Mouse (Mus musculus): ENCODE measurements around the gene Kars.
A peak's percentile ranks its signal among the peaks of the same experiment; 100 is the strongest.

Kars gene

GRCm38 (mm10) chr8:112010997-112011815 is at the start of gene Kars, which contains the start of gene Terf2ip:
Kars (minus strand) TSS chr8:112011323.
Terf2ip (plus strand) TSS chr8:112011398.
- peak; percentile 92 for DNase-seq

DNA sequence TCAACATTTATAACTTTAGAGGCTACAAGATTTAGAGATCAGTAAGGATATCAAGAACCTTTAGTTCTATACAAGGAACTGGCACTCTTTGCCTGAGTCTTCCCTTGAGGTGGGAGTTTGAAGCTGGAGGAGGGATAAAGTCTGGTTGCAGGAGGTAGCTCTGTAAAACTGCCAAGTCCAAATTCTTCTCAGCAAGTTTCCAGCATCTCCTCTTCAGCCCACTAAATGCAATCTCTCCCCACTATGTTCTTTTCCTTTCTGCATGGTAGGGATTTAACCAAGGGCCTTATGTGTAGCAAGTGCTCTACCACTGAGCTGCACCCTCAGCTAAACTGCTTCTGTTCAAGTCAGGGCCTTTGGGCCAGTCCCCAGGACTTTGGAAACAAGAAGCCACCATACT is 43.3 kb upstream of the Kars start:
- DNase-seq: no peak

- DNase-seq: no peak
Measured at GRCm38 (mm10) chr8:112051537-112051936, 40.4 kb upstream of the Kars start.

- no peak for DNase-seq
Measured at GRCm38 (mm10) chr8:112049984-112050383, 38.9 kb upstream of the Kars start.

- no peak for DNase-seq
Measured at GRCm38 (mm10) chr8:112048293-112048692, 37.2 kb upstream of the Kars start.

GRCm38 (mm10) chr8:112045896-112046295 is 34.8 kb upstream of the Kars start:
- DNase-seq: peak; percentile 81

DNA sequence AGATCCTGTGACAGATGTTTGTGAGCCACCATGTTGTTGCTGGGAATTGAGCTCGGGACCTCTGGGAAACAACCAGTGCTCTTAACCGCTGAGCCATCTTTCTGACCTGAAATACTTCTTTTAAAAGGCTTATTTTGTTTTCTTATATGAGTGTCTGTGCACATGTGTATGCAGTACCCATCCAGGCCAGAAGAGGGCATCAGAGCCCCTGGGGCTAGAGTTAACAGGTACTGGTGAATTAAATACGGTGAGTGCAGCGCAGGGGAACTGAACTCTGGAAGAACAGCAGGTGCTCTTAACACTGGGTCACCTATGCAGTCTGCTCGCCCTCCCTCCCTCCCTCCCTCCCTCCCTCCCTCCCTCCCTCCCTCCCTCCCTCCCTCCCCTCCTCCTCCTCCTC is 34.1 kb upstream of the Kars start:
- DNase-seq: no peak

DNA sequence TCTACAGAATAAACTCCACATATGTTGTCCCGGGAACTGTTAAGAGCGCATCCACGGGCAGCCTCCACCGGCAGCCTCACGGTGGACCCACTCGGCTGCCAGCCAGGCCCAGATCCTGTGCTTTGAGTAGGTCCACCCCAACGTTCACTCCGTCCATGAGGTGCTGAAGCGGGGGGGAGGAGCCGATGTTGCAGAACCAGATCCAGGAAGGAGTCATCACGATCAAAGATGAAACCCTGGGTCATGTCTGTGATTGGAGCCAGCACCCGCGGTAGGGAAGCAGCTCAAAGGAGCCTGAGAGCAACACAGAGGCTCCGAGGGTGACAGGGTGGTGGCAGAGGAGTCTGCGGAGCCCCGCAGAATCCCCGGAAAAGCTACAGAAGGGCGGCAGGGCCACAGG is 26.4 kb upstream of the Kars start:
- no peak for DNase-seq

- DNase-seq: peak; percentile 31
Measured at GRCm38 (mm10) chr8:112034603-112035002, 23.5 kb upstream of the Kars start.

- no peak for DNase-seq
Measured at GRCm38 (mm10) chr8:112033071-112033470, 21.9 kb upstream of the Kars start.

GRCm38 (mm10) chr8:112030663-112031062 is 19.5 kb upstream of the Kars start:
- no peak for DNase-seq

DNA sequence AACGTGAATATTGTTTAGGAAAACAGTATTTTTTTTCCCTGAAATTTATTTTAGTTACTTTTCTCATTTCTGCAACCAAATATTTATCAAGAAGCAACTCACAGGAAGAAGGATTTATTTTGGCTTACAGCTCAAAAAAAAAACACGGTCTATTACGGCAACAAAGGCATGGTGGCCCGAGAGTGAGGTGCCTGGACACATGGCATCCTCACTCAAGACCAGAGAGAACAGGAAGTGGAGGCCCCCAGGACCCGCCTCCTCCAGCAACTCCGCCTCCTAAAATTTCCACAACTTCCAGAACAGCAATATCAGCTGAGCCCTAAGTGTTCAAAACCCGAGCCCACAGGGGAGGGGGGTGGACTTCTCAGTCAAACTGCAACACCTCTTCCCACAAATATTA is 18.3 kb upstream of the Kars start:
- DNase-seq: no peak

DNA sequence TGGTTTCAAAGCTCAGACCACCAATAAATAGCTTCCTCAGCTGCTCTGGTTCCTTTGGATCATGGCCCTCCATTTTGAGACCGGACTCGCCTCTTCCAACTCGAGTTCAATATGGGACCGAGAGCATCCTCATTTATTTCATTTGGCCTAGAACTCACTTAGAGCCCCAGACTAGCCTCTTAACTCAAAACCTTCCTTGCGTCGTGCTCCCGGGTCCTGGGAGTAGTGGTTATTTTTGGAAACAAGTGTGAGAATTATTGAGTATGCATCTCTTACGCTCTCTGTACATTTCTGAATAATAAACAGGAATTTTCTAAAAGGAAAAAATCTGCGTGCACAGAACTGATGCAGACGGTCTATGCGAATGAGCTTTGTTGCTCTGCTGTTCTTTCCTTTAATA is 3.8 kb upstream of the Kars start, which contains the start of gene Gm6793:
TSS of gene Gm6793 (minus strand) at position 101 of the 400 bp plus-strand sequence.
- DNase-seq: no peak

DNA sequence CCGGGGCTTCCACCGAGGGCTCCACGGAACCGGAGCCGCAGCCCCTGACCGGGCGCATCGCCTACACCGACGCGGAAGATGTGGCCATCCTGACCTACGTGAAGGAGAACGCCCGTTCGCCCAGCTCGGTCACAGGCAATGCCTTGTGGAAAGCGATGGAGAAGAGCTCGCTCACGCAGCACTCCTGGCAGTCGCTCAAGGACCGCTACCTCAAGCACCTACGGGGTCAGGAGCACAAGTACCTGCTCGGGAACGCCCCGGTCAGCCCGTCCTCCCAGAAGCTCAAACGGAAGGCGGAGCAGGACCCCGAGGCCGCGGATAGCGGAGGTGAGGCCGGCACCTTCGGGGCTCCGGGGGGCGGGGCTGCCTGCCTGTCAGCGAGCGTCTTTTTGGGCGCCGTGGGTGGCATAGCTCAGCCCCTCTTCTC is 706 bp upstream of the Kars start:
- peak; percentile 47 for DNase-seq

GRCm38 (mm10) chr8:112009558-112009957 is 1.6 kb downstream of the Kars start:
- DNase-seq: no peak

DNA sequence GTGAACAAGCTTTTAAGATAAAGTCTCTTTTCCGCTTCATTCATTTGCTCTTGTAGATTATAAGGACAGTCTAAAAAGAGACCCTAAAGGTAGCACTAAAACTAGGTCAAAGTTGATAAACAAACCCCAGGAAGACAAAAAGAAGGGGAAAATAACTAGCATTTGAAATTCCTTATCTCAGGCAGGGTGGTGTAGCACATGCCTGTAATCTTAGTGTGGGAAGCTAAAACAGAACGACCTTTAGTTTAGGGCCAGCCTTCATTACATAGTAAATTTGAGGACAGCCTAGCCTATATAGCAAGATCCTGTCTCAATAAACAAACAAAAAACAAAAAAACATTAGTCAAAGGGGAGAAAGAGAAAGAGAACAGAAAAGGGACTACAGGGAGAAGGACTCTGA is 3.5 kb downstream of the Kars start:
- no peak for DNase-seq

- no peak for DNase-seq
Measured at GRCm38 (mm10) chr8:112005601-112006000, 5.5 kb downstream of the Kars start.

GRCm38 (mm10) chr8:112004754-112005153 is 6.4 kb downstream of the Kars start:
- DNase-seq: no peak

DNA sequence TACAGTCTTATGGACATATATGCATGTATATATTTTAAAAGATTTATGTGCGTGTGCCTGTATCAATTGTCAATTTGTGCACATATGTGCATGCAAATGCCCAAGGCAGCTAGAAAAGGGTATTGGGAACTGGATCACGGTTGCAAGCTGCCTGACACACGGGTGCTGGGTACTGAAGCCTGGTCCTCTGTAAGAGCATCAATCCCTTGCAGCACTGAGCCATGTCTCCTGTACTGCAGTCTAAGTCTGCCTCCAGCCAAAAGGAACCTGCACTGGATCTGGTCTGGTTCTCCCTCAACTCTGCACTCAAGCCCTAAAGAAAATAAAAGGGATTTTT is 18.5 kb downstream of the Kars start:
- no peak for DNase-seq

DNA sequence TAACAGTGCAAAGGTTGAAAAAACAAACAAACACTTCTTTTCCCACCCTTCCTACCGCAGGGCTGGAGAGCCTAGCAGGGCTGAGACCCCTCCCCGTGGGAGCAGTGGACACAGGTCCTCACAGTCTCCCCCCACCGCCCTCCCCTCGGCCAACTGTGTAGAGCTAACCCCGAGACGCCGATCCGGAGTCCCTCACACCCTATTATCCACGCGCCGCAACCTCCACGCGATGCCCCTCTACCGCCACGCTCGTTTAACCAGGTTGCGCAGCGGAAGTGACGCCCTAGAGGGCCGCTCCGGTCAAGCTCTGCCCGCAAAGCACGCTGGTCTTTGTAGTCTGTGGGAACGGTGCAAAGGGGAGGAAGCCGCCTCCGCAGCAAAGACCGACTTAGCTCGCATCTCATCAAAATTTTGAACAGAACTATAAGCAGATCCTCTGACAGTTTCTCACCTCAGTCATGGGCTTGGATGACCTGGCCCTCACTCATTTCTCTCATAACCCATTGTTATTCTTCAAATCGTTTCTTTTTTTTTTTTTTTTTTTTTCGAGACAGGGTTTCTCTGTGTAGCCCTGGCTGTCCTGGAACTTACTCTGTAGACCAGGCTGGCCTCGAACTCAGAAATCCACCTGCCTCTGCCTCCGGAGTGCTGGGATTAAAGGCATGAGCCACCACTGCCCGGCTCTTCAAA is 19.0 kb downstream of the Kars start, which contains the start of gene Adat1:
TSS of gene Adat1 (minus strand) at position 290 of the 690 bp plus-strand sequence.
- peak; percentile 80 for DNase-seq

DNA sequence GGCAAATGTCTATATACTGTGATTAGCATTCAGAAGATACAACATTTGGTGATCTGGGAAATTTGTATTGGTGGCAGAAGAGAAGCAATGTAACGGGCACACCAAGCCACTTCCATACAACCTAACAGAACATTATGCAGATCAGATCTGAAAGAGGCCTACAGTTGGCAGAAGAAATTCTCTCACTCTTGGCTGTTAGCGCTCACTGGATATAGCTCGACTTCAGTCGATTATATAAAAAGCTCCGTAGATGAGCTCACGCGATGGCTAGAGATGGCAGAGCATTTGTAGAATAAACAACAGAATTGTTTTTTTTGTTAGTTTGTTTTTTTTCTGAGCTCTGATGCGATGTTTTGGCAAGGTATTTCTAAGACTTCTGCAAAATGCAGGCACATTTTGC is 19.8 kb downstream of the Kars start:
- no peak for DNase-seq

GRCm38 (mm10) chr8:111989911-111990310 is 21.2 kb downstream of the Kars start:
- DNase-seq: peak; percentile 82

GRCm38 (mm10) chr8:111984511-111984910 is 26.6 kb downstream of the Kars start:
- DNase-seq: no peak

GRCm38 (mm10) chr8:111982116-111982515 is 29.0 kb downstream of the Kars start:
- peak; percentile 59 for DNase-seq

Measured in cerebellum, adult 8-10 months (tissue).